Mouse (Mus musculus): ENCODE measurements around the gene H2afx. TPM values are rescaled to one million over a fixed set of nuclear protein-coding genes. Genes with fewer than 3 reads are reported as not detected.
"Not testable (repeated sequence)": the region's sequence is repeated elsewhere in the genome, so short reads cannot be mapped to it uniquely, and the experiment has no call there.

Gene H2afx
- polyA plus RNA-seq (2015; fragmentation: Nextera tagmentation; extraction: Ambion mirVana), result 268 and 278 TPM in 2 replicates

- peak; percentile 95 for ATAC-seq
- WGBS, result under 1% methylated on average over 91 of the region's 91 CpGs
Measured at GRCm38 (mm10) chr9:44334396-44335330, at the start of gene H2afx. H2afx (plus strand) TSS chr9:44334694.

DNA sequence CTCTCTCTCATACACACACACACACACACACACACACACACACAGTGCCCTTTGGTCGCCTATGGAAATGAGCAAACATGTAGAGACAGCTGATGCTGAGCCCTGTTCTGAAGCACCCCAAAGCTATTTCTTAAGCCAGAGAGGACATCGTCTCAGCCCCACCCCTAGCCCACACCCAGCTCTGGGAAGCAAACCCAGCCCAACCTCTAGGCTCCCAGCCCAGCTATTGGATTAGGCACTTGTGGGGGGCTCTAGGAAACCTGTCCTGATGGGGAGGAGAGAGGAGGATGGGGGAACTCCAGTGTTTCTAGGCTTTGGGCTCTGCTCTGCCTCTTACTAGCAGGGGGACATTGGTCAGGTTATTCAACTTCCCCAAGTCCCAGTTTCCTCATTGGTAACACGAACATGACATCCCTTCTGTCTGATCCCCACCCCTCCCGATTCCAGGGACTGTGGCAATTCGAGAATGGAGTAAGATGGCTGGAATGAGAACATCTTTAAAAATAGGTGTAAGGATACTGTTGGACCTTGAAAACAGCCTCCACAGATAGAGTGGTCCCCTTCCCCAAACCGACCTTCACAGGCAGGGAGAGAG, 48.1 kb upstream of the H2afx start:
- Histone ChIP-seq H3K27me3 (replicated peaks; ENCODE audit: control insufficient read depth, insufficient read depth, low read length) (0 out of 2 replicates have a peak, but pooled peaks cover 3% of the 10 kb centered on the region), H3K9ac (ENCODE audit: low read depth, low read length) (no peak overlapping the region), H3K4me2 (ENCODE audit: low read depth, low read length) (no peak overlapping the region), H3K36me3 (ENCODE audit: control insufficient read depth, insufficient read depth, low read length) (0 out of 2 replicates have a peak, but pooled peaks cover 3% of the 10 kb centered on the region), H3K4me3 (ENCODE audit: low read length) (no peak overlapping the region), H3K27ac (ENCODE audit: low read length) (no peak overlapping the region), H3K9me3 (ENCODE audit: control insufficient read depth, low read length) (no peaks in the 10 kb centered on the region; the same call in 1 of the 2 replicates), H3K4me1 (ENCODE audit: control insufficient read depth, insufficient read depth, low read length) (peaks cover 17% of the 10 kb centered on the region)
- 13% methylated on average over 6 of the region's 6 CpGs for WGBS
- no peak for ATAC-seq

More at GRCm38 (mm10) chr9:44334396-44335330, at the start of gene H2afx:
- Histone ChIP-seq H3K9me3 (ENCODE audit: control insufficient read depth, low read length) (no peaks in the 10 kb centered on the region), H3K4me3 (ENCODE audit: low read length) (peak within 1 kb of the TSS; percentile 87), H3K27me3 (replicated peaks; ENCODE audit: control insufficient read depth, insufficient read depth, low read length) (no peaks in the 10 kb centered on the region), H3K4me1 (ENCODE audit: control insufficient read depth, insufficient read depth, low read length) (peaks cover 15% of the 10 kb centered on the region), H3K27ac (ENCODE audit: low read length) (peak within 1 kb of the TSS; percentile 96), H3K36me3 (ENCODE audit: control insufficient read depth, insufficient read depth, low read length) (peaks cover 28% of the 10 kb centered on the region), H3K4me2 (ENCODE audit: low read depth, low read length) (peak within 1 kb of the TSS; percentile 77), H3K9ac (ENCODE audit: low read depth, low read length) (peak within 1 kb of the TSS; percentile 92)

GRCm38 (mm10) chr9:44287003-44287400, 47.5 kb upstream of the H2afx start:
- Histone ChIP-seq H3K4me3 (ENCODE audit: low read length) (peak overlapping the region; percentile 51), H3K4me1 (ENCODE audit: control insufficient read depth, insufficient read depth, low read length) (peaks cover 17% of the 10 kb centered on the region), H3K9ac (ENCODE audit: low read depth, low read length) (peak overlapping the region; percentile 65), H3K27ac (ENCODE audit: low read length) (no peak overlapping the region), H3K4me2 (ENCODE audit: low read depth, low read length) (peak overlapping the region; percentile 89), H3K27me3 (replicated peaks; ENCODE audit: control insufficient read depth, insufficient read depth, low read length) (0 out of 2 replicates have a peak, but pooled peaks cover 3% of the 10 kb centered on the region), H3K36me3 (ENCODE audit: control insufficient read depth, insufficient read depth, low read length) (0 out of 2 replicates have a peak, but pooled peaks cover 3% of the 10 kb centered on the region), H3K9me3 (ENCODE audit: control insufficient read depth, low read length) (no peaks in the 10 kb centered on the region; the same call in 1 of the 2 replicates)
- 0 out of 2 replicates have a peak, but pooled peaks have one; percentile 5 for ATAC-seq
- 22% methylated on average over 11 of the region's 11 CpGs for WGBS

- H3K4me1 ChIP-seq (ENCODE audit: control insufficient read depth, insufficient read depth, low read length), result peaks cover 17% of the 10 kb centered on the region
- 0 out of 2 replicates have a peak, but pooled peaks cover 3% of the 10 kb centered on the region for H3K27me3 ChIP-seq (replicated peaks; ENCODE audit: control insufficient read depth, insufficient read depth, low read length)
- H3K9ac ChIP-seq (ENCODE audit: low read depth, low read length), result peak overlapping the region; percentile 65
- WGBS, result under 1% methylated on average over 47 of the region's 47 CpGs
- peak overlapping the region; percentile 51 for H3K4me3 ChIP-seq (ENCODE audit: low read length)
- peaks cover 3% of the 10 kb centered on the region; the same call in 1 of the 2 replicates for H3K36me3 ChIP-seq (ENCODE audit: control insufficient read depth, insufficient read depth, low read length)
- H3K9me3 ChIP-seq (ENCODE audit: control insufficient read depth, low read length), result no peaks in the 10 kb centered on the region; the same call in 1 of the 2 replicates
- ATAC-seq, result peak; percentile 37
- no peak overlapping the region for H3K27ac ChIP-seq (ENCODE audit: low read length)
- peak overlapping the region; percentile 89 for H3K4me2 ChIP-seq (ENCODE audit: low read depth, low read length)
Measured at GRCm38 (mm10) chr9:44287401-44288075, 47.0 kb upstream of the H2afx start.

DNA sequence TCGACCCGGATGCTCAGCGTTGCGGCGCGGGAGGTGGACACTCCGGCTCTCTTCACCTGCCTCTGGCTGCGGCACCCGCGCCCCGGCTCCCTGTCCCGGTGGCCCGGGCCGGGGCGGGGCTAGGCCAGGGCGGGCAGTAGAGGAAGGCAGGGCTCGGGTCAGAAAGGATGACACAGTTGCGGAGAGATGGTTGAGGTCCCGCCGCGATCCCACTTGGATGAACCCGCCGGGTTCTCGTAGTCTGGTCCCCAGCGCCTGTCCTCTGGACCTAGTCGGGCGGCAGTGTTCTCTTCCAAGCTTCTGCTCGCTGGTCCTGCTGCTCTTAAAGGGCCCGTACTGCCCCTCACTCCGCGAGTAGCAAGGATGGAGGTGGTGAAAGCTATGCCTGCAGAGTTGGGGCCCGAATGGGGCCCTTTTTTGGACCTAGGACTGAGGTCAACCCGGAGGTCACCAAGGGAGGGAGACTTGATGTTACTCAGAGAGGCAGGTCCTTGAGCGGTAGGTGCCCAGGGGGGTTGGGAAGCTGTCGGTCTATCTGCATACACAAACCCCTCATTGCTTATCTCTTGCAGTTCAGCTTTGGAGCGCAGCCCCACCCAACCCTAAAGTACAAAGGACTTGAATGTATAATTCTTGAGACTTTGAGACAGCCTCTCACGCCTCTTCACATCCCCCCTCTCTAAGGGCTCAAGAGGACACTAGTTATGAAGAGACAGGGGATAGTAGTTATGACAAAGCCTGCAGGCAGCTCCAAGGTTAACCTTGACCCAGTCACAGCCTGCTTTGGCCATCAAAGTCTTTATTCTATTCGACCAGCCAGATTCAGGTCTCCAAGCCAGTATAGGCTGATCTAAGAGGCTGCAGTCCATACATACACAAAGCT, 46.2 kb upstream of the H2afx start, which contains the start of gene Abcg4:
Gene Abcg4 (minus strand): TSS at position 540 of the 883 bp plus-strand sequence.
- H3K9ac ChIP-seq (ENCODE audit: low read depth, low read length), result peak within 1 kb of the TSS; percentile 65
- WGBS, result 1% methylated on average over 38 of the region's 38 CpGs
- peaks cover 9% of the 10 kb centered on the region; the same call in 1 of the 2 replicates for H3K36me3 ChIP-seq (ENCODE audit: control insufficient read depth, insufficient read depth, low read length)
- peaks cover 17% of the 10 kb centered on the region for H3K4me1 ChIP-seq (ENCODE audit: control insufficient read depth, insufficient read depth, low read length)
- H3K27me3 ChIP-seq (replicated peaks; ENCODE audit: control insufficient read depth, insufficient read depth, low read length), result 0 out of 2 replicates have a peak, but pooled peaks cover 3% of the 10 kb centered on the region
- H3K4me3 ChIP-seq (ENCODE audit: low read length), result peak within 1 kb of the TSS; percentile 51
- peak; percentile 71 for ATAC-seq
- H3K4me2 ChIP-seq (ENCODE audit: low read depth, low read length), result peak within 1 kb of the TSS; percentile 89
- no peak within 1 kb of the TSS for H3K27ac ChIP-seq (ENCODE audit: low read length)
- H3K9me3 ChIP-seq (ENCODE audit: control insufficient read depth, low read length), result no peaks in the 10 kb centered on the region; the same call in 1 of the 2 replicates

DNA sequence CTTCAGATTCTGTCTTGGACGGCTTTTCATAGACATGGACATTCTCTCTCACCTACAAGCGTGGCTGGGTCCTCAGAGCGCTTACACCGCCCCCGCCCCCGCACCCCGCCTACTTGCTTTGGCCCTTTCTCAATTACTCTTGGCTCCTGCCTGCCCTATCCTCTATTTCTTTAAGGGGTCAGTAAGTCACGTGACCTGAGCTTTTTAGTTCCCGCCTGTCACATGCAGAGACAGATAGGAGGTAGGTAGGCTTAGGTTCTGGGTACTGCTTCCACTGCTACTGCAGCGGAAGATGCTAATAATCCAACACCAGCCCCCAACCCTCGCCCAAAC, 45.6 kb upstream of the H2afx start:
- Histone ChIP-seq H3K4me3 (ENCODE audit: low read length) (no peak overlapping the region), H3K27me3 (replicated peaks; ENCODE audit: control insufficient read depth, insufficient read depth, low read length) (0 out of 2 replicates have a peak, but pooled peaks cover 3% of the 10 kb centered on the region), H3K9me3 (ENCODE audit: control insufficient read depth, low read length) (no peaks in the 10 kb centered on the region; the same call in 1 of the 2 replicates), H3K27ac (ENCODE audit: low read length) (no peak overlapping the region), H3K9ac (ENCODE audit: low read depth, low read length) (no peak overlapping the region), H3K4me1 (ENCODE audit: control insufficient read depth, insufficient read depth, low read length) (peaks cover 17% of the 10 kb centered on the region), H3K36me3 (ENCODE audit: control insufficient read depth, insufficient read depth, low read length) (peaks cover 9% of the 10 kb centered on the region; the same call in 1 of the 2 replicates), H3K4me2 (ENCODE audit: low read depth, low read length) (no peak overlapping the region)
- ATAC-seq, result no peak
- 16% methylated on average over 11 of the region's 11 CpGs for WGBS

DNA sequence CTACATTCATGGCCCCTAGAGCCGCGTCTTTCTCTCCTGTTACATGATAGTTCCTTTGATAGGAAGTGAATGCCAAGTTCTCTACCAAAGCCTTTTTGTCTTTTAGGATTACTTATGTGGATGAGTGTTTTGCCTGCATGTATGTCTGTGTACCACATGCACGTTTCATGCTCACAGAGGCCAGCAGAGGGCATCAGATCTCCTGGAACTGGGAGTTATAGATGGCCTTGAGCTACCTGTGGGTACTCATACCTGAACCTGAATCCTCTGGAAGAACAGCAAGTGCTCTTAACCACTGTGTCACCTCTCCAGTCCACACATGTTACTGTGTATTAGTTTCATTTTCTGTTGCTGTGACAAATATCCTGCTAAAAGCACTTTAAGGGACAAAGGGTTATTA, 42.0 kb upstream of the H2afx start:
- Histone ChIP-seq H3K9ac (ENCODE audit: low read depth, low read length) (no peak overlapping the region), H3K27me3 (replicated peaks; ENCODE audit: control insufficient read depth, insufficient read depth, low read length) (no peaks in the 10 kb centered on the region), H3K4me3 (ENCODE audit: low read length) (no peak overlapping the region), H3K4me2 (ENCODE audit: low read depth, low read length) (no peak overlapping the region), H3K27ac (ENCODE audit: low read length) (no peak overlapping the region), H3K9me3 (ENCODE audit: control insufficient read depth, low read length) (no peaks in the 10 kb centered on the region; the same call in 1 of the 2 replicates), H3K4me1 (ENCODE audit: control insufficient read depth, insufficient read depth, low read length) (peaks cover 14% of the 10 kb centered on the region; the same call in 1 of the 2 replicates), H3K36me3 (ENCODE audit: control insufficient read depth, insufficient read depth, low read length) (peaks cover 9% of the 10 kb centered on the region; the same call in 1 of the 2 replicates)
- WGBS, result 62% methylated on average over 3 of the region's 3 CpGs
- no peak for ATAC-seq

DNA sequence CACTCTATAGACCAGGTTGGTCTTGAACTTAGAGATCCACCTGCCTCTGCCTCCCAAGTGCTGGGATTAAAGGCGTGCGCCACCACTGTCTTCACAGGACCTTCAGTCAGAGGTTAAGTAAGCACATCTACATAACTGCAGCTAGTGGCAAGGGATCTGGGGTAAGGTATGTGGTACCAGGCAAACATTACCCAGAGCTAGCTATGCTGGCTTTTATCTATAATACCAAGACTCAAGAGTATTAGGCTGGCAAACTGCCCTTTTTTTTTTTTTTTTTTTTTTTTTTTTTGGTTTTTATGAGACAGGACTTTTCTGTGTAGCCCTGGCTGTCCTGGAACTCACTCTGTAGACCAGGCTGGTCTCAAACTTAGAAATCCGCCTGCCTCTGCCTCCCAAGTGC, 34.5 kb upstream of the H2afx start:
- H3K9me3 ChIP-seq (ENCODE audit: control insufficient read depth, low read length); H3K4me1 ChIP-seq (ENCODE audit: control insufficient read depth, insufficient read depth, low read length); ATAC-seq; H3K27me3 ChIP-seq (replicated peaks; ENCODE audit: control insufficient read depth, insufficient read depth, low read length); H3K27ac ChIP-seq (ENCODE audit: low read length); H3K9ac ChIP-seq (ENCODE audit: low read depth, low read length); H3K4me3 ChIP-seq (ENCODE audit: low read length); H3K4me2 ChIP-seq (ENCODE audit: low read depth, low read length): not testable (repeated sequence)
- 96% methylated on average over 3 of the region's 3 CpGs for WGBS
- peaks cover 11% of the 10 kb centered on the region for H3K36me3 ChIP-seq (ENCODE audit: control insufficient read depth, insufficient read depth, low read length)
